Mouse (Mus musculus) cerebellum, adult 2 months (tissue): ENCODE measurements around the gene Efcab2. TPM values are rescaled to one million over a fixed set of nuclear protein-coding genes. Genes with fewer than 3 reads are reported as not detected.

Experiments used
- DNase-seq, 2 experiments: peaks; one replicate each; pipeline ENCODE4 v3.0.0; 2021
- H3K27ac ChIP-seq: fragments of 200-500 bp; 2 replicates; pipeline ENCODE4 v1.5.1; 2012; ENCODE audit warnings: low read length, control low read depth, inconsistent platforms; ENCODE audit not compliant: insufficient read depth
- H3K27me3 ChIP-seq: fragments of 200-500 bp; 2 replicates; pipeline ENCODE4 v1.6.1; 2012; ENCODE audit warnings: inconsistent platforms, mild to moderate bottlenecking, low read length, moderate library complexity; ENCODE audit not compliant: control insufficient read depth, insufficient read depth
- H3K4me1 ChIP-seq: fragments of 200-500 bp; 2 replicates; pipeline ENCODE4 v1.6.1; 2011; ENCODE audit warnings: low read length; ENCODE audit not compliant: control insufficient read depth, insufficient read depth
- H3K4me3 ChIP-seq: fragments of 200-500 bp; replicated peaks from 2 replicates; pipeline ENCODE3; 2011; ENCODE audit warnings: mild to moderate bottlenecking, low read depth, low read length, control low read depth; ENCODE audit not compliant: insufficient read depth
- CTCF ChIP-seq: fragments of 200-500 bp; IDR thresholded peaks from 2 replicates; pipeline ENCODE4 v1.5.1; 2011; ENCODE audit warnings: low read depth, mild to moderate bottlenecking, control low read depth, low read length, moderate library complexity, borderline replicate concordance; ENCODE audit not compliant: insufficient read depth
- POLR2A ChIP-seq: fragments of 200-500 bp; IDR thresholded peaks from 2 replicates; pipeline ENCODE4 v1.6.1; 2011; ENCODE audit warnings: low read length, control low read depth, borderline replicate concordance; ENCODE audit not compliant: insufficient read depth
- WGBS: fragments of 180-500 bp; shearing (Covaris S2); methylation state at CpG from one replicate; pipeline ENCODE4 v1.1.7; 2018; 5-methylcytosine and 5-hydroxymethylcytosine counted together
- polyA plus RNA-seq: library from polyadenylated mRNA; depleted of rRNA; stranded (reverse); fragments of >200 nt; gene quantifications from 2 replicates; pipeline ENCODE4 v1.2.3, GENCODE M21; 2012

Efcab2 gene
- polyA plus RNA-seq, 1 experiment: 12.9 TPM

GRCm38 (mm10) chr1:178463712-178464111 lies 57.8 kb downstream of the Efcab2 start:
- DNase-seq: peak; percentile 86 to 90
- Histone ChIP-seq H3K4me1 (peaks cover 7% of the 10 kb centered on the region; the same call in 1 of the 2 replicates), H3K27ac (no peak overlapping the region), H3K27me3 (no peaks in the 10 kb centered on the region), H3K4me3 (no peak overlapping the region)
- TF ChIP-seq POLR2A: no peak
- peak; percentile 96 for TF ChIP-seq CTCF
- WGBS: 4% methylated on average over 2 of the region's 2 CpGs

- Histone ChIP-seq H3K27me3 (no peaks in the 10 kb centered on the region), H3K4me1 (peaks cover 7% of the 10 kb centered on the region; the same call in 1 of the 2 replicates), H3K27ac (no peak overlapping the region), H3K4me3 (no peak overlapping the region)
- no peak for DNase-seq
- 23% methylated on average over 4 of the region's 4 CpGs for WGBS
- TF ChIP-seq POLR2A (no peak), CTCF (no peak)
These were observed 58.3 kb downstream of the Efcab2 start for GRCm38 (mm10) chr1:178464140-178464539.

- TF ChIP-seq POLR2A: no peak
- no peak for TF ChIP-seq CTCF
- Histone ChIP-seq H3K27ac (no peak overlapping the region), H3K4me3 (no peak overlapping the region), H3K4me1 (peaks cover 4% of the 10 kb centered on the region; the same call in 1 of the 2 replicates), H3K27me3 (no peaks in the 10 kb centered on the region)
- DNase-seq: no peak
- 75% methylated on average over 6 of the region's 6 CpGs for WGBS
These were observed 61.7 kb downstream of the Efcab2 start for GRCm38 (mm10) chr1:178467594-178467993.

- WGBS: 4% methylated on average over 2 of the region's 2 CpGs
- TF ChIP-seq POLR2A (no peak), CTCF (0 out of 2 replicates have a peak, but pooled peaks have one; percentile 14)
- Histone ChIP-seq H3K4me3 (no peak overlapping the region), H3K27me3 (no peaks in the 10 kb centered on the region), H3K4me1 (peaks cover 2% of the 10 kb centered on the region; the same call in 1 of the 2 replicates), H3K27ac (no peak overlapping the region)
- no peak for DNase-seq
These were observed 62.4 kb downstream of the Efcab2 start for GRCm38 (mm10) chr1:178468280-178468679.

- no peak for TF ChIP-seq POLR2A
- TF ChIP-seq CTCF: no peak
- Histone ChIP-seq H3K27ac (no peak overlapping the region), H3K4me1 (no peaks in the 10 kb centered on the region; the same call in 1 of the 2 replicates)
These were observed 78.0 kb downstream of the Efcab2 start for GRCm38 (mm10) chr1:178483854-178484253.

GRCm38 (mm10) chr1:178485138-178485867 lies 79.4 kb downstream of the Efcab2 start:
- DNase-seq: no peak
- WGBS: 89% methylated on average over 5 of the region's 5 CpGs
- Histone ChIP-seq H3K4me1 (no peaks in the 10 kb centered on the region; the same call in 1 of the 2 replicates), H3K27me3 (no peaks in the 10 kb centered on the region), H3K4me3 (no peak overlapping the region), H3K27ac (no peak overlapping the region)
- no peak for TF ChIP-seq POLR2A
- TF ChIP-seq CTCF: no peak

More at GRCm38 (mm10) chr1:178483854-178484253, 78.0 kb downstream of the Efcab2 start:
- no peak for DNase-seq
- Histone ChIP-seq H3K27me3 (no peaks in the 10 kb centered on the region), H3K4me3 (no peak overlapping the region)

- TF ChIP-seq POLR2A: no peak
- no peak for TF ChIP-seq CTCF
- no peak for DNase-seq
- H3K4me1 ChIP-seq: no peaks in the 10 kb centered on the region; the same call in 1 of the 2 replicates
- H3K27me3 ChIP-seq: no peaks in the 10 kb centered on the region
- 72% methylated on average over 5 of the region's 5 CpGs for WGBS
- no peak overlapping the region for H3K27ac ChIP-seq
- H3K4me3 ChIP-seq: no peak overlapping the region
These were observed 80.0 kb downstream of the Efcab2 start for GRCm38 (mm10) chr1:178485868-178486220.

- WGBS: 73% methylated on average over 5 of the region's 5 CpGs
- Histone ChIP-seq H3K4me1 (no peaks in the 10 kb centered on the region; the same call in 1 of the 2 replicates), H3K27me3 (no peaks in the 10 kb centered on the region), H3K4me3 (no peak overlapping the region), H3K27ac (no peak overlapping the region)
- TF ChIP-seq POLR2A: no peak
- no peak for TF ChIP-seq CTCF
- DNase-seq: no peak
These were observed 80.9 kb downstream of the Efcab2 start for GRCm38 (mm10) chr1:178486828-178487227.
